Mouse (Mus musculus) E14TG2a.4 (cell line): ENCODE data around the gene Gm20388.

Experiments
- H3K27me3 ChIP-seq: 2 replicates; pipeline ENCODE4 v1.6.1; 2014; ENCODE audit warnings: low read length, control low read depth; ENCODE audit not compliant: insufficient read depth
- H3K36me3 ChIP-seq: 2 replicates; pipeline ENCODE4 v1.6.1; 2014; ENCODE audit warnings: low read length, control low read depth; ENCODE audit not compliant: insufficient read depth
- H3K4me1 ChIP-seq: replicated peaks from 2 replicates; pipeline ENCODE4 v1.6.1; 2014; ENCODE audit warnings: low read depth, low read length, control low read depth
- H3K4me3 ChIP-seq: replicated peaks from 2 replicates; pipeline ENCODE4 v1.5.1; 2014; ENCODE audit warnings: mild to moderate bottlenecking, low read length
- H3K9me3 ChIP-seq: 2 replicates; pipeline ENCODE4 v1.6.1; 2014; ENCODE audit warnings: low read length, control low read depth
- CTCF ChIP-seq: conservative IDR thresholded peaks from 2 replicates; pipeline ENCODE4 v1.5.1; 2014; ENCODE audit warnings: low read length
- NANOG ChIP-seq: IDR thresholded peaks from 2 replicates; pipeline ENCODE4 v1.6.1; 2014; ENCODE audit warnings: borderline replicate concordance, low read length, mixed read lengths
- POU5F1 ChIP-seq: IDR thresholded peaks from 2 replicates; pipeline ENCODE4 v1.6.1; 2014; ENCODE audit warnings: low read length, borderline replicate concordance

Gene Gm20388

GRCm38 (mm10) chr8:123634395-123635131 is 3723.9 kb downstream of the Gm20388 start:
- no peak for TF ChIP-seq CTCF
- no peak for TF ChIP-seq NANOG
- H3K36me3 ChIP-seq, result no peaks in the 10 kb centered on the region
- peaks cover 10% of the 10 kb centered on the region for H3K9me3 ChIP-seq
- H3K4me1 ChIP-seq, result peaks cover under 1% of the 10 kb centered on the region
- peaks cover 8% of the 10 kb centered on the region for H3K27me3 ChIP-seq
- no peak overlapping the region for H3K4me3 ChIP-seq

GRCm38 (mm10) chr8:123635671-123636070 is 3725.0 kb downstream of the Gm20388 start:
- H3K4me1 ChIP-seq, result no peaks in the 10 kb centered on the region
- peaks cover 6% of the 10 kb centered on the region; the same call in 1 of the 2 replicates for H3K27me3 ChIP-seq
- peaks cover 14% of the 10 kb centered on the region for H3K9me3 ChIP-seq
- no peak for TF ChIP-seq CTCF
- no peak for TF ChIP-seq NANOG
- TF ChIP-seq POU5F1, result no peak
- no peak overlapping the region for H3K4me3 ChIP-seq
- no peaks in the 10 kb centered on the region for H3K36me3 ChIP-seq

- H3K4me3 ChIP-seq, result peak overlapping the region; percentile 73
- TF ChIP-seq NANOG (no peak), CTCF (peak; percentile 65), POU5F1 (no peak)
- peaks cover 14% of the 10 kb centered on the region for H3K9me3 ChIP-seq
- H3K27me3 ChIP-seq, result peaks cover 18% of the 10 kb centered on the region
- H3K36me3 ChIP-seq, result no peaks in the 10 kb centered on the region
- peaks cover 5% of the 10 kb centered on the region for H3K4me1 ChIP-seq
Measured at GRCm38 (mm10) chr8:123643330-123644051, 3732.8 kb downstream of the Gm20388 start.

GRCm38 (mm10) chr8:123645229-123645628 is 3734.6 kb downstream of the Gm20388 start:
- H3K9me3 ChIP-seq, result no peaks in the 10 kb centered on the region
- peaks cover 22% of the 10 kb centered on the region for H3K27me3 ChIP-seq
- H3K4me1 ChIP-seq, result peaks cover 7% of the 10 kb centered on the region
- no peak for TF ChIP-seq CTCF
- H3K36me3 ChIP-seq, result no peaks in the 10 kb centered on the region
- no peak overlapping the region for H3K4me3 ChIP-seq

GRCm38 (mm10) chr8:123648245-123649170 is 3737.9 kb downstream of the Gm20388 start:
- no peak for TF ChIP-seq POU5F1
- TF ChIP-seq CTCF, result no peak

GRCm38 (mm10) chr8:123649483-123649882 is 3738.8 kb downstream of the Gm20388 start:
- Histone ChIP-seq H3K36me3 (no peaks in the 10 kb centered on the region), H3K4me1 (peaks cover 8% of the 10 kb centered on the region), H3K27me3 (peaks cover 22% of the 10 kb centered on the region), H3K9me3 (no peaks in the 10 kb centered on the region), H3K4me3 (no peak overlapping the region)
- no peak for TF ChIP-seq POU5F1
- no peak for TF ChIP-seq NANOG
- TF ChIP-seq CTCF, result no peak

More at GRCm38 (mm10) chr8:123648245-123649170, 3737.9 kb downstream of the Gm20388 start:
- H3K4me3 ChIP-seq, result no peak overlapping the region
- H3K27me3 ChIP-seq, result peaks cover 19% of the 10 kb centered on the region
- H3K9me3 ChIP-seq, result no peaks in the 10 kb centered on the region
- H3K4me1 ChIP-seq, result peaks cover 10% of the 10 kb centered on the region
- no peaks in the 10 kb centered on the region for H3K36me3 ChIP-seq

GRCm38 (mm10) chr8:123651390-123652098 is 3740.9 kb downstream of the Gm20388 start:
- Histone ChIP-seq H3K9me3 (no peaks in the 10 kb centered on the region), H3K4me1 (peaks cover 25% of the 10 kb centered on the region), H3K36me3 (0 out of 2 replicates have a peak, but pooled peaks cover 5% of the 10 kb centered on the region), H3K4me3 (no peak overlapping the region), H3K27me3 (peaks cover 20% of the 10 kb centered on the region)
- TF ChIP-seq NANOG, result no peak
- TF ChIP-seq CTCF, result no peak
- no peak for TF ChIP-seq POU5F1

GRCm38 (mm10) chr8:123652641-123653040 is 3742.0 kb downstream of the Gm20388 start:
- Histone ChIP-seq H3K27me3 (peaks cover 19% of the 10 kb centered on the region), H3K4me1 (peaks cover 25% of the 10 kb centered on the region), H3K9me3 (no peaks in the 10 kb centered on the region), H3K4me3 (no peak overlapping the region), H3K36me3 (peaks cover 14% of the 10 kb centered on the region)
- no peak for TF ChIP-seq NANOG
- peak; percentile 16; the same call in 1 of the 2 replicates for TF ChIP-seq CTCF
